Mouse (Mus musculus) layer of hippocampus, adult 8-10 months (tissue): ENCODE results near the gene Enkd1. TPM values are rescaled to one million over a fixed set of nuclear protein-coding genes. Genes with fewer than 3 reads are reported as not detected.

Experiments
- DNase-seq, 2 experiments: peaks; one replicate each; pipeline ENCODE4 v3.0.0; 2022; ENCODE audit warnings: low spot score in 2 of 2
- total RNA-seq, 4 experiments: library from RNA; stranded (reverse); gene quantifications; 2 replicates each; pipeline ENCODE4 v1.2.4; 2022

Enkd1 gene
- total RNA-seq, 4 experiments from 2014 or later: 10.7 to 11.7 (median 11.0) TPM

DNA sequence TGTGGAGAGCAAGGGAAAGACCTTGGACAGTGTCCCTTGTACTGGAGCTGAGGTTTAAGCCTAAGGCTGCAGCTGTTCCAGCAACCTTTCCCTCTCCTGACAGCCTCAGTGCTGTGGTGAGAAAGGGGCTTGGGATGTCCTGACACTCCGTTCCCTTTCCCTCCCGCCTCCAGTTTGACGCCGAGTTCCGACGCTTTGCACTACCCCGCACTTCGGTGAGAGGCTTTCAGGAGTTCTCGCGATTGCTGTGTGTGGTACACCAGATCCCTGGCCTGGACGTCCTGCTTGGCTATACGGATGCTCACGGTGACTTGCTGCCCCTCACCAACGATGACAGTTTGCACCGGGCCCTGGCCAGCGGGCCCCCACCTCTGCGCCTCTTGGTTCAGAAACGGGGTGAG, 6.0 kb downstream of the Enkd1 start:
- peak in 1 of 2 experiments; percentile 33 for DNase-seq

DNA sequence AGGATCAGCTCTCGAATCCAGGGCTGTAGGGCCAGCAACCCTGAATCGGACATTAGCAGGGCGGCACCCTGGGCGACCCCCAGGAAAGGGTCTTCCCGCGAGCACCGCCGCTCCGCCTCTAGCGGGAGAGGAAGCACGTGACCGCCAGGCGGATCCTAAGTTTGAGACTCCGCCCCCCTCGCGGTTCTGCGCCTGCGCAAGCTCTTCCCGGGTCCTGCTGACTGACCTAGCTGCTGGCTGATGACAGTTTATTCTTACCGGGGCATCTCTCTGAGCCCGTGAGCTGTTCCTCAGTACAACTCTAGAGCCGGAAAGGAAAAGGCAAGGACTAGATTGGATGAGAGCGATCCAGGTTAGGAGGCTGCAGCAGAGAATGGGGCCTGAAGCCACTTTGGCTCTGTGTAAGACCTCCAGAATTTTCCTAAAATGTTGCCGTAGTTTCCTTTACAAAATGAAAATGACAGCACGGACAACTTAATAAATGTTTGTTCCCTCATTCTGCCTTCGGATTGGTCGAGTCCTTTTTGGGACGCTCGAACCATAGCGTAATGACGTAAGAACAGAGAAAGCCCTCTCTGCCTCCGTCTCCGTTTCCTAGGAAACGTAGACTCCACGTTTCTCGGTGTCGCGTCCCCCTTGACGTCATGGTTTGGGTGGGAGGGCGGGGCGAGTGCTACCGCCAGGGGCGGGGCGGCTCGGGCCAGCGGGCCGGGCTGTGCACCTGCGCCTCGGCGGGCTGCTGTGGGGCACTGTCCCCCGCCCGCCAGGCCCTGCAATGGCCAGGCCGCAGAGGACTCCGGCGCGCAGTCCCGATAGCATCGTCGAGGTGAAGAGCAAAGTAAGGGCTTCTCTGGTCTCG, 6.8 kb downstream of the Enkd1 start, which contains the start of the genes Acd and Pard6a:
Gene Acd (minus strand): TSS at position 137 of the 859 bp plus-strand sequence.
Gene Pard6a (plus strand): TSS at position 183 of the 859 bp plus-strand sequence.
- peak; percentile 90 to 96 for DNase-seq

DNA sequence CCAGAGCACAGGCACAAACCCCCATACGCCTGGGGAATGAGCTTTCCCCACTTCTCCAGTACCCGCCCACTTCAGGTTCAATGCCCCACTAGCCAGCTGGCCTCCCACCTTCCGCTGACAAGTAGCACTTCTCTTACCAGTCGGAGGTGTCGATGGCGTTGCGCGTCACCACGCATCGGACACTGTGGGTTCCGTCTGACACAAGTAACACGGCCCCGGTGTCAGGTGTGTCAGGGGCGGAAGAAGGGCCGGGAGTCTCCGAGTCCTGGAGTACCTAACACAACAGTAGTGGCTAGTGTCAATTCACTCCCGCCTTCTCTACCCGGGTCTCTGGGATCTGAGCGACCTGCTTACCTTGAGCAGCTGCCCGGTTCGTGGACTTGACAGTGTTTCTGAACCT, 7.4 kb downstream of the Enkd1 start:
- DNase-seq: peak; percentile 49 to 66

DNA sequence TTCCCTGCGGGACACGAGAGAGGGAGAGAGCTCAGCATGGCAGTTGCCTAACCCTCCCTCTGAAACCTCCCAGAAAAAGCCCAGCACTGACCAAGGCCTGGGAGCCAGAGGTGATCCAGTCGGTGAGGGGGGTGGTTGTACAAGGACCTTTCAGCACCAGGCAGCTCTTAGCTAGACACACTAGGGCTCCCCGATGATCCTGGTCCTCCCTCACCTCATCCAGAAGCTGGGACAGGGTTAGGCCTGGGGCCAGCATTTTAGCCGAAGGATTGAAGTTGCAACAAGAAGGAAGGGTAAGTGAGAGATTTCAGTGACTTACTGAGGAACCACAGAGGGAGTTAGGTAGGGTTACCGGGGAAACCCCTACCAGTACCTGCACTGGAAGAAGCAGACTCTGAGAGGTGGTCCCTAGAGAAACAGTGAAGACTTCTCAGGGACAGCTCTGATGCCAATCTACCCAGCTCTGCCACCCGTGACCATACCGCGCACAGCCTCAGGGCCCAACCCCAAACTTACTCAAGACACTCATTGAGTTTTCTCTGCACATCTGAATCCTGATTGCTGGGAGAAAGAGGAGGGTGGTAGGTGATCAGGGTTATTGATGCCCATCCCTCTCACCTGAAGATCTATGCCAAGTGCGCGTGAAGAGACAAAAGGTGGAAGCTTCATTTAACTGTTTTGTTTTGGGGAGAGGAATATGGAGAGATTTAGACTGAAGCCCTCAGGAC, 8.4 kb downstream of the Enkd1 start:
- DNase-seq: no peak

DNA sequence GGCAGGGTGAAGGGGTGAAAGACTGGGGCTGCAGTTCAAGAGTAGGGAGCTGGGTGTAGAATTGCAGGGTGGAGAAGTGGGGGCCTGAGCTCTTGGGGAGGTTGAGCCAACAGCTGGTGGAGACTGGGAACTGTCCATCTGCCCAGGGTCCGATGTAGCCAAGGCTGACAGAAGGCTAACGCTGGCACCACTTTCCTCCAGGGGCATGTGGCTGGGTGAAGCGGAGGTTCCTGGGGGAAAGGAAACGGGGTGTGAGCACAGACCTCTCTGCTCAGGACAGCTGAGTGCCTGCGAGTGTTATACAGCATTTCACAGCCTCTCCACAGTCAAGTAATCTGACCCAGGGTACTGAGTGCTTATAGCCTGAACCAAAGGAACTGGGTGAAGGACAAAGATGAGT, 9.3 kb downstream of the Enkd1 start:
- no peak for DNase-seq

DNA sequence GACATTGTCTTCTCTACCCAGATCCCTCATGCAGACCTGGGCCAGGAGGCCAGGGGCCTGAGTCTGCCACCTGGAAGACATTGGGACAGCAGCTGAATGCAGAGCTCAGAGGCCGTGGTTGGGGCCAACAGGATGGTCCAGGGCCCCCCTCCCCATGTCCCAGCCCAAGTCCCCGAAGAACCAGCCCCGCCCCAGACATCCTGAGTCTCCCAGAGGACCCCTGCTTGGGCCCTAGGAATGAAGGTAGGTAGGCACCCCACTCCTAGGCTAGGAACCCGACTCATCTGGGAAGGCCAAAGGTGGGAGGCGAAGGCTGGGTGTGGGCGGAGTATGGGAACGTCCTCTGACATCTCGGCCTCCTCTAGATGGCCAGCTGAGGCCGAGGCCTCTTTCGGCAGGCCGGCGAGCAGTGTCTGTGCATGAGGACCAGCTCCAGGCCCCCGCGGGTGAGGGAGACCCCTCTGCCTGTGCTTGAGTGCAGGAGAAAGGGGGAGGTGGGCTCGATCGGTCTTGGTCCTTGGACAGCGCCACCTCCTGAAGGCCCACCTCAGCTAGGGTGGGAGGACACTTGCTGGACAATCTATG, 10.7 kb downstream of the Enkd1 start:
- no peak for DNase-seq

DNA sequence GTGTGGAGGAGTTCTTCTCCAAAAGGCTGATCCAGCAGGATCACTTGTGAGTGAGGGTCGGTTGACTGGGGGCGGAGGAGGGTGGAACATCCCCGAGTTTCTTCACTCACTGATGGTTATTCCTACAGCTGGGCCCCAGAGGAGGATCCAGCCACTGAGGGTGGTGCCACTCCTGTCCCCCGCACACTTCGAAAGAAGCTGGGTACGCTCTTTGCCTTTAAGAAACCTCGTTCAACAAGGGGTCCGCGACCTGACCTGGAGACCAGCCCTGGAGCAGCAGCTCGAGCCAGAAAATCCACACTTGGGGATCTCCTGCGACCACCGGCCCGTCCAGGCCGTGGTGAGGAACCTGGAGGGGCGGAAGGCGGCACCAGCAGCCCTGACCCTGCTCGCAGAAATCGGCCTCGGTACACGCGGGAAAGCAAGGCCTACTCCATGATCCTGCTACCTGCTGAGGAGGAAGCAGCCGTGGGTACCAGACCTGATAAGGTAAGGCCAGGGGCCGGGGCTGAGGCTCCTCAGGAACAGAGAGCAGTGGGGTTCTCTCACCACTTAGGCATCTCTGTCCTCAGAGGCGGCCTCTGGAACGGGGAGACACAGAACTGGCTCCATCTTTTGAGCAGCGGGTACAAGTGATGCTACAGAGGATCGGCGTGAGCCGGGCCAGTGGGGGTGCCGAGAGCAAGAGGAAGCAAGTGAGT, 12.8 kb downstream of the Enkd1 start:
- DNase-seq: no peak

DNA sequence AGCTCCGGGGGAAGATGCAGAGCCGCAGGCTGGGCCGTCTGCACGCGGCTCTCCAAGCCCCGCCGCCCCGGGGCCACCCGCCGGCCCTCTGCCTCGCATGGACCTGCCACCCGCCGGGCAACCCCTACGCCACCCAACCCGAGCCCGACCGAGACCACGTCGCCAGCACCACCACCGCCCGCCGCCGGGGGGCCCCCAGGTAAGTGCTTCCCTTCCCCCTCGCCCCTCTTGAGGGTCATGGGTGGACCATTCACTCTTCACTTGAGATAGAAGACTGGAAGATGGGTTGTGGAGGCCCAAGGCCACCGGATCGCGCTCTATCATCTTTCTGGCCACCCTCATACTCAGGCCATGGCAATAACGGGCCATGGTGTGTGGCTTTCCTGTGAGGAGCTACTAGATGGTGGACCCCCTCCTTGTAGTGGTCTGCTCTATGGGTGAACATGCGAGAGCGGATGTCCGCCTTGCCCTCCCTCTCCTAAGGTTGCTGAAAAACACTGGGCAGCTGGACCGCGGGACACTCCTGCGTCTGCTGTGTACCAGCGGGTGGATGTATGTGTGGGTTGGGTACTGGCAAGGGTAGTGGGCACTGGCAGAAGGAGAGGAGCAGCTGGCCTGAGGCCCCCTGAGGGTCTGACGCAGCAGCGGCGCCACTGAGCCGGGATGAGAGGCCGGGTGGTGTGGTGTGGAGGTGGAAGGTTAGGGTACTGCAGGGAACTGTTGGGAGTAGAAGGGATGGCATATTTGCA, 13.8 kb downstream of the Enkd1 start:
- peak in 1 of 2 experiments; percentile 46 for DNase-seq

DNA sequence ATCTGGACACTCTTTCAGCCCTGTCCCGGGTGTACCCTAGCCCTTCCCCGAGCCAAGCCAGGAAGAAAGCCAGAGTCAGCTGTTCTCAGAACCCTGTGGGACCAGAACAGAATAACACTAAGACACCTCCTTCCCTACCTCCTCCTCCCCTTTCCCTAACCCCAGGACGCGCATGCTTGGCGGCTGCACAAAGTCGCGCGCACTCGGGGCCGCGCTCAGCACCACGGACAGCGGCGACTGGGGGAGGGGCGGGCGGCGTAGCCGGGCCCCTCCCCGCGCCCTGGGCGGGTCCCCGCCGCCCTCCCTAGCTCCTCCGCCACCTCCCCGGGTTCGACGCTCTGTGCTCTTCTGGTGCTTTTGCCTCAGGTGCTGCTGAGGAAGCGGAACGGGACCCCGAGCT, 14.4 kb downstream of the Enkd1 start:
- peak; percentile 57 to 74 for DNase-seq

DNA sequence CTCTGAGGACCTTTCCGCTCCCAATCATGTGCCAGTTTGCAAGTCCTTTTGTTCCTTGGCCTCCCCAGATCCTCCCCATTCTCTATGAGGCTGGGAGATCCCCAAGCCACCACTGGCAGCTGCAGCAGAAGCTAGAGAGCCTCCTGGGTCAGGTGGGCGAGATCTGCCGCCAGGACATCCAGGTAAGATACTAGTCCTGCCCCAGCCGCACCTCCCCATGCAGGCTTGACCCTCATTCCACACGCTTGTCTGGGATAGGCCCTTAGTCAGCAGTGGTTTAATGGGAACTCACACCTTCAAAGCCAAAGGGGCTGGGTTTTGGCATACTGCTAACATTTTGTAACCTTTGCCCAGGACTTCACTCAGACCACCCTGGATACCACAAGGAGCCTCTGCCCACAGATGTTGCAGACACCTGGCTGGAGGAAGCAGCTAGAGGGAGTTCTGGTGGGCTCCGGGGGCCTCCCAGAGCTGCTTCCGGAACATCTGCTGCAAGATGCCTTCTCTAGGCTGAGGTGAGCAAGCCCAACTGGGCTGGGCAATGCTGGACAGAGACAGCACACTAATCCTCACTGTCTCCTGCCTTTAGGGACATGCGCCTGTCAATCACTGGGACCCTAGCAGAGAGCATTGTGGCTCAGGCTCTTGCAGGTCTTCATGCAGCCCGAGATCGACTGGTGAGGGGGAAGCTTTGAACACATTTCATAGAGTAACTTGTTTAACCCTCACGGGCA, 15.4 kb downstream of the Enkd1 start:
- DNase-seq: no peak

DNA sequence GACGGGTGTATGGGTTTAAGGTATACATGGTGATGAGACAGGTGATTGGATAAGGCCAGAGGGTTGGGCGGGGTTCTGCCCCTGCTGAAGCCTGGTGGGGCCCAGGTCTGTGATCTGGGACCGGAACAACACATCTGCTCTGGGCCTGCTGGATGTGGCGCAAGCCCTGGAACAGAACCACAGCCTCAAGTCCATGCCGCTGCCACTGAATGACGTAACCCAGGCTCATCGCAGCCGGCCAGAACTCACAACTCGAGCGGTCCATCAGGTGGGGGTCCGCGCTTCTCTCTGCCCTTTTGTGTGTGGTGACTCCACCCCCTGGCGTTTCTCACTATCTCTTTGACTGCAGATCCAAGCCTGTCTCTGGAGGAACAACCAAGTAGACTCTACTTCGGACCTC, 17.0 kb downstream of the Enkd1 start:
- DNase-seq: no peak

DNA sequence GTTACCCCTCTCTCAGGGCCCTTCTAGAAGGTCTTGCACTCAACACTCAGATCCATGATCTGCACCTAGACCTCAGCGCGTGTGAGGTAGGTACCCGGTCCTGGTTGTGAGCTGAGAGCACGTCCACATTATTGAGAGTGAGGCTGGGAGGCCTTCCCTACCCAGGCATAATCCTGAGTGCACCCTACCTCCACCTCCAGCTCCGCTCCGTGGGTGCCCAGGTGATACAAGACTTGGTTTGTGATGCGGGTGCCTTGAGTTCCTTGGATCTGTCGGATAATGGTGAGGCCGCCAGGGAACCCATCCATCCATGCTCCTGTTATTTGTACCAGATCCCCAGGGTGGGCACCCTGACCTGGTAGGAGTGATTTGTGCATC, 18.0 kb downstream of the Enkd1 start:
- DNase-seq: no peak

DNA sequence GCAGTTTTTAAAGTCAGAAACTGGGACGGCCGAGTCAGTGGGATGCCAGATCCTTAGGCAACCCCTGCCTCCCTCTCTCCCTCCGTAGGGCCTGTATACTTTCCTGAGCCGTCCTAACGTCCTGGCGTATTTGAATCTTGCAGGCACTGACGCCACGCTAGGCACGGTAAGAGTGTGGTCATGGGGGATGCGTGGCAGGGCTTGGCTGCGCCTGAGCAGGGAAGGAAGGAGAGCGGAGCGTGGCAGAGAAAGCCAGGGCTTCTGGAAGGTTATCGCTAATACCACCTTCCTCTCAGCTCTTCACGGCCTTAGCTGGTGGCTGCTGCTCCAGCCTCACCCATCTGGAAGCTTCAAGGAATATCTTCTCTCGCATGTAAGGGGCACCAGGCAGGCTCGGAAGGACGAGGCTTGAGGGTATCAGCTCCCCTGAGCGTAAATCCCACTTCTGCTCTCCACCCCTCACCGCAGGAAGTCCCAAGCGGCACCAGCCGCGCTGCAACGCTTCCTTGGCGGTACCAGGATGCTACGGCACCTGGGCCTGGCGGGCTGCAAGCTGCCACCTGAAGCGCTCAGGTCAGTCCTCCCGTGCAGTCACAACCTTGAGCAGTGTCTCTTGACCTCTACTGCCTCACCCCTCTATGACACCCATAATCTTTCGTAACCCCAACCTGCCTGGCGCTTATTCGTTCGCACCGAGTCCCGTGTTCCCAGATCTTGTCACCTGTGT, 18.6 kb downstream of the Enkd1 start:
- no peak for DNase-seq

DNA sequence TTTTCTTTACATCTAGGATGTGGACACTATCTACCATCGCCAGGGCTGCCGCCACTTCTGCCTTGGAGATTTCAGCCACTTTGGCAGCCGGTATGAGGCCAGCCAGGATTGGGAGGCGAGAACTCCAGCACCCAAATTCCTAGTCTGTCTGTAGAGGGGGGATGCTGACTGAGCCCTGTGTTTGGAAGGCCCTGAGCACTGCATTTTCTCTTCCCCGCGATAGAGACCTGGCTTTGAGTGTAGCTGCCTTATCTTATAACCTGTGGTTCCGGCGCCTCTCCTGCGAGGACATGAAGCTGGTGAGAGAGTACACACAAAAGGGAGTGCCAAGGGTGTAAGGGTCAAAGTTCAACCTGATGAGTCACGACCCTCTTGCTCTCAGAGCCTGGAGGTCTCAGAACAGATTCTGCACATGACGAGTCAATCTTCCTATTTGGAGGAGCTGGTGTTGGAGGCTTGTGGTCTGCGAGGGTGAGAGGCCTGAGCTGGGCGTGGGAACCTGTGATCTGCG, 19.7 kb downstream of the Enkd1 start:
- DNase-seq: no peak

DNA sequence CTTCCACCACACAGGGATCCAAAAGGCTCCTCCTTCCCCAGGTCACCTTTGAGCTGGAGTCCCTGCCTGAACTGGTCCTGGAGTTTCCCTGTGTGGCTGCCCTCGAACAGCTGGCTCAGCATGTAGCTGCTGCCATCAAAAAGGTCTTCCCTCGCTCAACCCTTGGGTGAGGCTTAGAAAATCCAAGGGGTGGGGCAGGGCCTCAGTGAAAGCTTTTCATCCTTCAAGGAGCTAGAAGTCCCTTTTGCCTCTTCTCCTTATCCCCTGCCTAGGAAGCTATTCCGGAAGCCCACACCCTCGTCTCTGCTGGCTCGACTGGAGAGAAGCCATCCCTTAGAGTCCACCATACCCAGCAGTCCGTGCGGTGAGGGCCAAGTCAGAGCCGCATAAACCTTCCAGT, 20.5 kb downstream of the Enkd1 start:
- DNase-seq: no peak

DNA sequence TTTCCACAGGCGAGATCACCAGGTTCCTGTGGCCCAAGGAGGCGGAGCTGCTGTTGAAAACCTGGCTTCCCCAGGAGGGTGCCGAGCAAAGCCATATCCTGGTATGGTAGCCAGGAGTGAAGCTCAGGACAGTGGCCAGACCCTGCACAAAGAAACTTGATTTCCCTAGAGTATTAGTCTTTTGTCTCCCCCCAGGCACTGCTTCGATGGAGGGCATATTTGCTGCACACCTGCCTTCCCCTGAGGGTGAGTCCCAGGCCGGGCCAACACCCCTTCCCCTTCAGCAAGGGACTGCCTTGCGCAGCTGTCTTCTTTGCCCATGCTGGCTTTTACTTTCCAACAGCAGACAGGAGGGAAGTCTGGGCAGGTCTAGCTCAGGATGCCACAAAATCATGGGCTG, 21.5 kb downstream of the Enkd1 start:
- DNase-seq: no peak

DNA sequence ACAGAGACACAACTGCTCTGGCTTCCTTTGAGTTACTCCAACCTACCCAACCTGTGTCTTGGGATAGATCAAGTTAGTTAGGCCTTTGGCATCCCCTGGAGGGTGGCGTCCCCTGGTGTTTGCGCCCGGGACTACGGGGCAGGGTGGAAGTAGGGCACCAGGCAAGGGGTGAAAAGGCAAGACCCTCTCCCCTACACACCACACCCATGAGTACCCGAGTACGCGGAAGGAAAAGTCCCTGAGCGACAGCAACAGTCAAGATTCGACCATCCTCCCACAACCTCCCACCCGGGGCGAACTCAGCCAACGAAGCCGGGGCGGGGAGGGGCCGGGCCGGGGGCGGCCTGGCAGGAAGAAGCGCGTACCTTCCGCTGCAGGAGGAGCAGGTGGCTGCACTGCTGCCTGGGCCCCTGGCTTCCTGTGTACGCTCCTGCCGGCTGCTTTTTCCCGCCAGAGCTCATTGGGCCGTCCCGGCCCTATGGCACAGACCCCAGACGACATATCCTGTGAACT, 22.2 kb downstream of the Enkd1 start, which contains the start of gene Carmil2:
Gene Carmil2 (plus strand): TSS at position 479 of the 513 bp plus-strand sequence.
- DNase-seq: no peak

DNA sequence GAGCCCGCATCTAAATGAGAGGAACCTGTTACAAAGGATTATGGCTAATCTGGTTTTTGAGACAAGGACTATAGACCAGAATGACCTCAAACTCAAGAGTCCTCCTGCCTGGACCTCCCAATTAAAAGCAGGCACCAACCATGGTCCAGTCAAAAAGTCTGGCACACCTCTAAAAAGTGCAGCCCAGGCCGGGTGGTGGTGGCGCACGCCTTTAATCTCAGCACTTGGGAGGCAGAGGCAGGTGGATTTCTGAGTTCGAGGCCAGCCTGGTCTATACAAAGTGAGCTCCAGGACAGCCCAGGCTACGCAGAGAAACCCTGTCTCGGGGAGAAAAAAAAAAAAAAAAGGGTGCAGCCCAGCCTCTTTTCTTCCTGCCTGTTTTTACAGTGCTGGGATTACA, 22.7 kb downstream of the Enkd1 start:
- DNase-seq: no peak

DNA sequence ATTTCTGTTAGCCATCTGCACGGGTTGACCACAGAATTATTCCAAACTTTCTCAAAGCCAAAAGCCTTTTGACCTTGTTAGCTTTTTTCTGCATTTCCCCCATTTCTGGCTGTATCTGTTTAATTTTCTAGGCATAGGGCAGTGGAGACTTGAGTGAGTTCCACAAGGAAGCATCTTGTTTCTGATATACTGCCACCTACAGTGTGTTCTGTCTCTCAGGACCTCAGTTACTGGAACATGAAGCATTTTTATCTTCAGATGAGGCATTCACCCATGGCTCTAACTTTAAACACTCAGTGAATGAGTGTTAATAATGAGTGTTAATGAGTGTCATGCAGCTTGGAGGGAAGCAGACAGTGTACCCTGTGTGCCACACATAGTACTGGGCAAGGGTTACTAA, 30.1 kb downstream of the Enkd1 start:
- DNase-seq: no peak
